Mouse (Mus musculus): Measurements from ENCODE around the gene Shisa3.
A peak's percentile ranks its signal among the peaks of the same experiment; 100 is the strongest.

The Shisa3 gene

GRCm38 (mm10) chr5:67633831-67634268, 26.2 kb downstream of the Shisa3 start:
- DNase-seq, result no peak

DNA sequence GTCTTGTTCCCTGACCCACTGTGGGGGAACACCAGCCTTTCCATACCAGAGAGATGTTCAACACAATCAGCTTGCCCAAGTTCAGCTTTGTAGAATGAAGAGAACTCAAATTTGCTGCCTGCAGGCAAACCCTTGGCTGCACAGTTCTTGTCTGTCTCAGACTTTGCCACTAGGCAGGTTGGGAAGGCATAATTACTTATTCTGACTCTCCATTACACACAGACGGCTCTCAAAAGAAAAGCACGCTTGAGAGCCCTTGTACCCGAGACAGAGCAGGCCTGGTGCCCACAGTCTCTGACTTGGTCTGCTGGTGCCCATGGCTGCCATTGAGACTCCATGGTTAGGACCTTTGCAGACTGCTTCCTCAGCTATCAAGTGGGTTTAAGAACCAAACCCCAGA, 26.7 kb downstream of the Shisa3 start:
- no peak for DNase-seq

DNA sequence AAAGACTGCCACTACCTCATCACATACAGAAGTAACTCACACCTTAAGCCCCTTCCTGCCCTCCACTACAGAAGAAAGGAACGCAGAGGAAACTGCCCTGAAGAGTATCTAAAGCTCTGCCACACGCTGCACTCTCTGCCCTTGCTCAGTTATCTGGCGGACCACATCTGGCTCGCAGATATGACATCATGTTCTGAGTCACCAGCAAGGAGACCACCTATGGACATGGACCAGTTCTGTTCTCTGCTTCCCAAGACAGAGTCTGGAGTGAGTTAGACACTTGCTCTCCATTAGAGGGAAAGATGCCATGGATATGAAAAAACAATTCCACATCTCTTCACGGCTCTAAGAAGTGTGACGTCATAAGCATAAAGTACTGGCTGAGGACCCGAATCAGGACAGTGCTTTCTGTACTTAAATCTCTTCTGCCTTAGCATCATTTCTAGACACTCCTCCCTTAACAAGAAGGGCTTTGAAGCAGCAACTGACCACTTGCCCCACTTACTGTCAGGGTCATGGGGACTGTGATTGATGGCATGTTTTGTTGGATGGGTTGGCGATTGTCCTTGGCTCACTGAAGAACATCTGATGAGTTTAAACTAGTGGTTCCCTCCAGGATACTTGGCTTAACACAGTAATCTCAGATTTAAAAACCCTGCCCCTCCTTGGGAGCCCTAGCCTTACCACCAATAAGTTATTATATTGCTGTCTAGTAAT, 33.1 kb downstream of the Shisa3 start:
- no peak for DNase-seq

DNA sequence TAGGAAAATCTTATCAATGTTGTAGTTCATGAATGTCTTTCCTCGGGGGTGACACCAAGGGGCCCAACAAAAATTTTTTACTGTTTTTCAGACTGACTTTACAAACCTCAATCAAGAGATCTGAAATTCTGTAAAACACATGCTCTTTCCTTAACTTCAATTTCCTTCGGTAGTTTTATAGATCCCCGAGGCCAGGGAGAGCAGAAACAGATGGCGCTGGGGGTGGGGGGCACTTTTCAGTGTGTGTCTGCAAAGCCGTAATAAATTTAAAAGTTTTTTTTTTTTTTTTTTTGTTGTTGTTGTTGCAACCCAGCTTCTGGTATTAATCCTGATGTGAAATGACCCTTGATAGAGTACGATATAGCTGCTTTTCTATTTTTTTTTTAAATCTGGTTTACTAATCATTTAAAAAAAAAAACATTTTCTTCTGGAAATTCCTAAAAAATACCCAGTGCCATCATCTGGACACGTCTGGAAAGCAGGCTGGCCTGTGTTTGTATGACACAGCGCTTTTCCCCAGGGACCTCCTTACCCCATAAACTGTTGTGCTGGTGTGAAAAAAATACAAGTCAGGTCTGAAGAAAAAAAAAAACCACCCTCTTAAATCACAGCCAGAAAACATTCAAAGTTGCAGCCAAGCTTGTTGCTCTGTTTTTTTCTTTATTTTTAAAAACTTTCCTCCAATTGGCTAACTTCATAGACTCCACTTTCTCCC, 33.9 kb downstream of the Shisa3 start:
- no peak for DNase-seq

- DNase-seq, result no peak
These were observed 36.0 kb downstream of the Shisa3 start for GRCm38 (mm10) chr5:67643537-67644255.

- no peak for DNase-seq
These were observed 39.3 kb downstream of the Shisa3 start for GRCm38 (mm10) chr5:67646756-67647529.

GRCm38 (mm10) chr5:67647568-67647967, 39.9 kb downstream of the Shisa3 start:
- peak; percentile 10 to 19 for DNase-seq

DNA sequence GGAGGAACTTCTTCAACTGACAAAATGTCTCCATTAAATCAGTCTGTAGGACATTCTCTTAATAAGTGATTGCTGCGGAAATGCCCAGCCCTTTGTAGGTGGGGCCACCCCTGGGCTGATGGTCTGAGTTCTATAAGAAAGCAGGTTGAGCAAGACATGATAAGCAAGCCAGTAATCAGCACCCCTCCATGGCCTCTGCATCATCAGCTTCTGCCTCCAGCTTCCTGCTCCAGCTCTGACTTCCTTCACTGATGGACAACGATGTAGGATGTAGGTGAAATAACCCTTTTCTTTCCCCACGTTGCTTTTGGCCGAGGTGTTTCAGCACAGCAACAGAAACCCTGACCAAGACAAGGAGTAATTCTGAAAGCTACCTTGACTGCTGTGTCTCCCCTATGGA, 41.5 kb downstream of the Shisa3 start:
- no peak for DNase-seq

DNA sequence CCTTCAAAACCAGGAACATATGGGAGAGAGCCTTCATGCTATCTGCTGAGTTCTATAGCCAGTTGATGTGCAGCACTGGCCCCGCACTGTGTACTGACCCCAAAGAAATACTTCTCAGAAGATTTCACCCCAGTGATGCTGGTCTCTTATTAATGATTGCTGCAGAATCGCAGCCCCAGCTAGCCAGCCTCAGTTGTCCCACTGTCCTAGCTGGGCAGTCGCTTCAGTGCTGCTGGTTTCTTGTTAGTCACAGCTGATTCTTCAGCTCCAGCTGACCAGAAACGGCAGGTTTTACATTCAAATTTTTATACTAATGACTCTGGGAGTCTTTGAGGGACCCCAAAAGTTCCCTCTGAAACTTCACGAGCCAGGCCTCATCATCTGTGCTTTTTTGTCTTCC, 42.3 kb downstream of the Shisa3 start:
- DNase-seq, result no peak

GRCm38 (mm10) chr5:67652468-67652867, 44.8 kb downstream of the Shisa3 start:
- no peak for DNase-seq

- no peak for DNase-seq
These were observed 45.9 kb downstream of the Shisa3 start for GRCm38 (mm10) chr5:67653543-67653942.

- no peak for DNase-seq
These were observed 46.9 kb downstream of the Shisa3 start for GRCm38 (mm10) chr5:67654572-67654971.

GRCm38 (mm10) chr5:67655696-67656519, 48.2 kb downstream of the Shisa3 start:
- DNase-seq, result no peak

DNA sequence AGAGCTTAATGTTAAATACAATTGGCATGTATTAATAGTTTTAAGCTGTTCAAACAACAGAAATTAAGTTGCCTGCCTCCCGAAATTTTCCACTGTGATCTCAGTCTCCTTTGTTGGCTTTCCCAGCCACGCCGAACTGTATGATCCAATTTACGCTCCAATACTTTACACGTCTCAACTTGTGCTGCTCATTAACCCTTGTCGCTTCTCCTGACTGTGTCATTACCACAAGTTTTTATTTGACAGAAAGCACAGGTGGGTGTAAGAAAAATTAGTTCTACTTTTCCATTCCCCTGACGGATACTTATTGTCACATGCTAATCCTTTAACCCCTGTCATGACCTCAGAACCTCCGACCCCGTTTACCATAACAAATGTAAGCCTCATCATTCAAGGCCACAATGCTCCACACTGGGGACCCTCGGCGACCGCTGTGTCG, 49.2 kb downstream of the Shisa3 start:
- no peak for DNase-seq

- DNase-seq, result no peak
These were observed 52.2 kb downstream of the Shisa3 start for GRCm38 (mm10) chr5:67659864-67660263.

GRCm38 (mm10) chr5:67662715-67663114, 55.0 kb downstream of the Shisa3 start:
- no peak for DNase-seq

DNA sequence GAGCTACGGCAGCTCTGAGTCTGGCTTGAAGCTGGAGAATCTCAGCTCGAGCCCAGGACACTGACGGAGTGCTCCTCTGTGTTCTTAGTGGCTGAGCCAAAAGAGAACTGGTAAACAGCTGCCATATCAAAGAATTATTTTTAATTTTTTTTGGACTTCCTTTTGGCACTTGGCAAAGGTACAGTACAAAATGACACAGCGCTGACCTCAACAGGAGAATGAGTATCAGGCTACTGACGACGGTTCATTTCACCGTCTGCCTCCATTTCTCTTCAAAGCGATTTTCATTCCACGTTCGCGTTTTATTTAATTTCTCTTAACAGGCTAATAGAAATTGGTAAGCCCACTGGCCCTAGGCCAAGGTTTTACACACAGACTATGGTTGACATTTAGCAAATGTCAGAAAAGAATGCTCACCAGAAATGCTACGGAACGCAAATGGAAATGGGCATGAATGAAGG, 61.8 kb downstream of the Shisa3 start:
- no peak for DNase-seq

- no peak for DNase-seq
These were observed 62.5 kb downstream of the Shisa3 start for GRCm38 (mm10) chr5:67670158-67670557.

- DNase-seq, result no peak
These were observed 65.3 kb downstream of the Shisa3 start for GRCm38 (mm10) chr5:67673008-67673407.

All from B cell, adult 2 months (primary cell).